Comparison of ENCODE assay signal across 30 mouse cellular contexts in the genomic region with DNA sequence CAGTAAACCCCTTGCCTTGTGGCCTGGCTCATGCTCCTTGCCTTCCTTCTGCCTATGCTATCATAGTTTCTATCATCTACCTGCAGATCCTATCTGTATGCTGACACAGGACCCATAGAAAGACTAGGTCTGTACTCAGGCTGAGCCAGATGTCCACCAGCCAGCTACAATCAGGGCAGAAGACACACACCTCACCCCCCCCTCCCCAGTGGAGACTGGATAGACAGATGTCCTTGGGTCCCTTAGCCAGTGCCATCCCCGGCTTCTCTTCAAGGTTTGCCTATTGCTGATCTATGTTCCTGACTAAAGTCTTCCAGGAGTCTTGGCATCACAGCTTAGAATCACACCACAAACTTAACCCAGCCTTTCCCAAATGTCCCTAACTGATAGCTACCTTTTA. TPM values are rescaled to one million over a fixed set of nuclear protein-coding genes. Genes with fewer than 3 reads are reported as not detected.
"Had no signal": no experiment of that assay in that cellular context is flagged by ENCODE, and none has a peak within 500 bp of the region (broad histone marks: within the 10 kb centered on the region; RNA-seq: fewer than 3 reads in every experiment).

No protein-coding gene starts in this region.

- H3K4me1 ChIP-seq: hindbrain, embryonic 15.5 days; limb, embryonic 13.5 days had no signal

- H3K9ac ChIP-seq: heart, embryonic 13.5 days; heart, embryonic 15.5 days; hindbrain, embryonic 13.5 days; hindbrain, embryonic 15.5 days; limb, embryonic 13.5 days; limb, embryonic 15.5 days; liver, embryonic 12.5 days; liver, embryonic 14.5 days had no signal

- ATAC-seq: hindbrain, postnatal 0 days; intestine, embryonic 16.5 days; liver, embryonic 12.5 days had no signal

- H3K27me3 ChIP-seq: heart, embryonic 13.5 days; heart, embryonic 15.5 days; hindbrain, embryonic 13.5 days; hindbrain, embryonic 15.5 days; limb, embryonic 13.5 days; limb, embryonic 15.5 days; liver, embryonic 12.5 days had no signal

- H3K9me3 ChIP-seq: heart, embryonic 13.5 days; heart, embryonic 15.5 days; hindbrain, embryonic 13.5 days; hindbrain, embryonic 15.5 days; limb, embryonic 13.5 days; limb, embryonic 15.5 days; liver, embryonic 12.5 days had no signal

- H3K4me2 ChIP-seq: heart, embryonic 11.5 days; heart, embryonic 13.5 days; heart, embryonic 15.5 days; hindbrain, embryonic 13.5 days; hindbrain, embryonic 15.5 days; limb, embryonic 13.5 days; limb, embryonic 15.5 days; liver, embryonic 12.5 days had no signal

- H3K4me3 ChIP-seq: heart, embryonic 13.5 days; heart, embryonic 15.5 days; hindbrain, embryonic 13.5 days; hindbrain, embryonic 15.5 days; limb, embryonic 13.5 days; limb, embryonic 15.5 days; liver, embryonic 12.5 days had no signal

- DNase-seq: gastrocnemius, postnatal 14 days; gastrocnemius, postnatal 36 days; heart, adult 18-20 months; heart, postnatal 14 days; heart, postnatal 36 days; kidney, adult 18-20 months; kidney, postnatal 10 days; layer of hippocampus, adult 9-11 months; layer of hippocampus, postnatal 36 days; left cerebral cortex, postnatal 4 days; lung, adult 18-20 months had no signal

- H3K27ac ChIP-seq: heart, embryonic 13.5 days; heart, embryonic 15.5 days; hindbrain, embryonic 13.5 days; hindbrain, embryonic 15.5 days; hindbrain, postnatal 0 days; limb, embryonic 13.5 days; limb, embryonic 15.5 days; liver, embryonic 12.5 days; liver, embryonic 14.5 days had no signal

RNA-seq across cellular contexts. Expression of a gene that starts 9.7 kb away (rescaled TPM):
- total RNA-seq: heart, postnatal 36 days; hematopoietic stem cell, adult 5-6 weeks; layer of hippocampus, adult 18-20 months; layer of hippocampus, adult 8-10 months; layer of hippocampus, postnatal 36 days; left cerebral cortex, adult 18-20 months; left cerebral cortex, adult 8-10 months; left cerebral cortex, postnatal 10 days; left cerebral cortex, postnatal 25 days; left cerebral cortex, postnatal 4 days; liver, adult 2 months had no signal

RNA-seq across cellular contexts. Expression of a gene that starts 56.9 kb away (rescaled TPM):
- total RNA-seq: hematopoietic stem cell, adult 5-6 weeks had no signal
